Mouse (Mus musculus): ENCODE measurements around the gene Alpk3.
"Not testable (repeated sequence)": the region's sequence is repeated elsewhere in the genome, so short reads cannot be mapped to it uniquely, and the experiment has no call there.

The Alpk3 gene

DNA sequence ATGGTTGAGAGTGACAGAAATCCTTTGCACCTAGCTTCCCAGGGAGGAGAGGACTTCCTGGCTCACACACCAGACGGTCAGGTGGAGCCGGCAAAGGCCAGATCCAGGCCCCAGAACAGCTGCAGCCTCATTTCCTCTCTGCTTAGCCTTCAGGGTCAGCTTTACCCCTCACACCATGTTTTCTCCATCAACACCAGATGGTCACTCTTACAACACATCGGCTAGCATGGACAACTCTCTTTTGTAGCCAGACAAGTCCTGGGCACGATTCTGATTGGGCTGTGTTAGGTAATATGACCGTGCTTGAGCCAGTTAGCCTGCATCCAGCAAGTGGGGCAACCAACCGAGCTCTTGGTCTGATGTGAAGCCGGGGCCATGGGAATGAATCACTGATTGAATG lies 74.5 kb downstream of the Alpk3 start:
- DNase-seq (ENCODE audit: low read depth, low spot score): no peak

DNA sequence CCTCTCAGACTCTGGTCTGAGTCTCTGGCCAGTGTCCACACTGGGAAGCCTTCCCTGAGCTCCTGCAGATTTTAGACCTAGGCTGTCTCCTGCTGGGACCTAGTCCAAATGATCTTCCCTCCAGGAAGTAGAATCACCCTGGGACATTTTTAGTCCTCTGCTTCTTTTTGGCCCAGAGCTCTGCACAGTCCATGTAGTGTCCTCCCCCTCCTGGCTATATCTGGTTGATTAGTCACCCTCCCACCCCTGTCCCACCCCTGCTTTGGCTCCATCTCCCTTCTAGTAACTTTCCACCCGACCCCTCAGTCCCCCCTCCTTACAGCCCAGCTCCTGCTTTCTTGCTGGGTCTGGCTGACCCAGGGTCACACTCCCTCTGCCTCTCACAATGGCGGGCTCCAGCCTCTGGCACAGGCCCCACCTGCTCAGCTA lies 75.5 kb downstream of the Alpk3 start:
- DNase-seq (ENCODE audit: low read depth, low spot score): no peak

DNA sequence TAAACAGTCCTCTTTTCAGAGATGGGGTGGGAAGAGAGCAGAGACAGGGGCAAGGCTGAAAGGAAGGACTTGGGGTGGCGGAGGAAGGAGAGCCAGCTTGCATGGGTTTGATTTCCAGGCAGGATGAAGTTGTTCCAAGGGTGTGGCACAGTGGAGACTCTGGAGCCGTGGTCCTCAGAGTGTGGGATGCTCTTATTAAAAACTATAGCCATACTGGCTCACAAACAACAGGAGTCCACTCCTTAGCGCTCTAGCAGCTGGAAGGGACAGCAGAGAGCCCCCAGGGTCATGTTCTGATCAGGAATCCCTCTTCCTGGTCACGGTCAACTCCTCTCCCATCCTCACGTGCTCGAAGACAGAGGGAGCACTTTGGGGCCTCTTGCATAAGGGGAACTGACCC lies 76.0 kb downstream of the Alpk3 start:
- no peak for DNase-seq (ENCODE audit: low read depth, low spot score)

DNA sequence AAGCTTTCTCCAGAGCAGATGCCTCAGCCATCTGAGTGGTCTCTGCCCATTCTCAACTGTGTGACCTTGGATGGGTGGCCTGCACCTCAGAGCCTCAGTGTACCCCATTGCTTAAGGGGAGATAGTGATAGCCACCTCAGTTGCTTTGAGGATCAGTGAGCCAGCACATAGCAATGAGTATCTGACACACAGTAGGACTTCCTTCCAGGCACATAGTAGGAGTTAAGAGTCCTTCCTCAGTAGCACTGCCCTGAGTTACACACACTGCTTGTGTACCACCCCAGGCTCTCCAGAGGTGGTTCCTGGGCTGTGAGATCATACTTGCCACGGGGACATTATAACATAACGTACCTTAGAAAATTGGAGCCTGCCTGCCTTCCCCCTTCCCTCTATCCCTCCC lies 76.5 kb downstream of the Alpk3 start:
- DNase-seq (ENCODE audit: low read depth, low spot score): no peak

DNA sequence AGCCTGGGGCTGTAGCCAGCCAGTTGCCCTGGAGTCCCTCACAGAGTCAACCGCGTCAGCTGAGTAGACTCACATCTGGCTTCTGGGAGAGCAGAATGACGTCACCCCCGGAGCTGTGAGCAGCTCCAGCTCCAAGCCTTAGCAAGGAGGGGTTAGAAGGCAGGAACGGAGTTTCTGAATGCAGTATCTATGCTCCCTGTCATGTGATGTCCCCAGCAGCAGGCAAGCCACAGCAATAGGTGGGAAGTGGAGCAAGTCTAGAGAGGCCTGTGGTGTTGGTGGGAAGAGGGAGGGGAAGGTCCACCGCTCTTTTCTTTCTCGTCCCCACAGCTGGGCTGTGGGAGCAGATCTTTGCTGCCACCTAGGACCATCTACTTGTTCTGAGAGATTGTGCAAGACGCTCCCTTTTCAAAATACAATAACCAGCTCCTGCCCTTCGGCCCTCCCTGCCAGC lies 77.2 kb downstream of the Alpk3 start:
- DNase-seq (ENCODE audit: low read depth, low spot score): no peak

DNA sequence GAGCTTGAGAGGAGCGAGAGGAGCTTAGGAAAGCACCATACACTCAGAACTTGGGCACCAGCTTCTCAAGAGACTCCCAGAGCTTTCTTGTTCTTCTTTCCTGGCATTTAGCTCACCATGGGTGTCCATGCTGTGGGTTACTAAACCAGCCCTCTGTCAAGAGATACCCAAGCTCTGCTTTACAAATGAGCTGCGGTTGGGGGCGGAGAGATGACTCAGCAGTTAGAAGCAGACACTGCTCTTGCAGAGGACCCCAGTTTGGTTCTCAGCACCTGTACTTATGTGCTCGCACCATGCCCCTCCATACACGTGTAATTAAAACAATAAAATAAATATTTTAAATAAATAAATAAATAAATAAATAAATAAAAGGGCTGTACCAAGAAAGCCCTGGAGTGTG lies 79.9 kb downstream of the Alpk3 start:
- no peak for DNase-seq (ENCODE audit: low read depth, low spot score)

DNA sequence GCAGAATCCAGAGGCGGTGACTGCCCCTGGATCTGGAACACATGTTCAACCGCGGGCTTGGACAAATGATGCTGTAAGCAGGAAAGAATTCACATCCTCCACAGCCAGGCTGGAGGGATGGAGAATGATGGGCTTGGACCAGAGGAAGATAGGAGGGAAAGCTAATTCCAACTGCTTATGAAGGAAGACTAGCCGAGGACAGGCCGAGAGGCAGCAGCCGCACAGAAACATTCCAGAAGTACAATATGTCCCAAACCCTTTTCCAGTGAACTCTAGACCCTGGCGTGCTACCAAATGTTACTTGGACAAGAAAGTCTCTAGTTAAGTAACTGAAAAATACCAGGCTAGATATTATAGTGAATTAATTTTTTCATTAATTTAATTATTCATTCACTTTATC lies 81.7 kb downstream of the Alpk3 start:
- DNase-seq (ENCODE audit: low read depth, low spot score): no peak

DNA sequence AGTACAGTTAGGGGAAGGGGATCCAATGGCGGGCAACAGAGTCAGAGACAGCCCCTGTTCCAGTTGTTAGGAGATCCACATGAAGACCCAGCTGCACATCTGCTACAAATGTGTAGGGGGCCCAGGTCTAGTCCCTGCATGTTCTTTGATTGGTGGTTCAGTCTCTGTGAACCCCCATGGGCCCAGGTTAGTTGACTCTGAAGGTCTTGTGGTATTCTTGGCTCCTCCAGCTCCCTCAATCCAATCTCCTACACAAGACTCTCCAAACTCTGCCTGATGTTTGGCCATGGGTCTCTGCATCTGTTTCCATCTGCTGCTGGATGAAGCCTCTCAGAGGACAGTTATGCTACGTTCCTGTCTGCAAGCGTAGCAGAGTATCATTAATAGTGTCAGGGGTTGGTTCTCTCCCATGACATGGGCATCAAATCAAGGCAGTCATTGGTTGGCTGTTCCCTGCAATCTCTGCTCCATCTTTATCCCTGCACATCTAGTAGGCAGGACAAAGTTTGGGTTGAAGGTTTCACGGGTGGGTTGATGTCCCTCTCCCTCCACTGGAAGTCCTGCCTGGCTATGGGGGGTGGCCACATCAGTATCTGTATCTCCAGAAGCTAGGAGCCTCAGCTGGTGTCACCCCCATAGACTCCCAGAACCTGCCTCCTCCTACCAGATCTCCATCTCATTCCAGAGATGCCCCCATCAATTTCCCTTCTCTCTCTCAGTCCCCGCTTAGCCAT lies 82.4 kb downstream of the Alpk3 start:
- no peak for DNase-seq (ENCODE audit: low read depth, low spot score)

DNA sequence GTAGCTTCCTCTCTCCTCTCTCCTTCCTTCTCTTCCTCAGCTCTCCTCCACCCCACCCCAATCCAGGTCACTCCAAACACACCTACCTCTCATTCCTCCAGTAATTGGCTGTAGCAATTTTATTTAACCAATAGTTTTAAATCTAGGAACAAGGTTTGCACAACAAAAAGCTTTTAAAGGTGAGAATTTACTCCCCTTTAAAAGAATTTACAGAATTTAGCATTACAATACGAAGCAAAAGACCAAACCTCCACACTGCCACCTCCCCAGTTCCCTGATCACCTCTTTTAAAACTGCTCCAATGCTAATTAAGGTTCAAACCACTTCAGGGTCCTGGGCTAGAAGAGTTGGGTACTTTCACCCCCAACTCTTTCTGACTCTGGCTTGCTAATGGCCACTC lies 84.1 kb downstream of the Alpk3 start:
- no peak for DNase-seq (ENCODE audit: low read depth, low spot score)

DNA sequence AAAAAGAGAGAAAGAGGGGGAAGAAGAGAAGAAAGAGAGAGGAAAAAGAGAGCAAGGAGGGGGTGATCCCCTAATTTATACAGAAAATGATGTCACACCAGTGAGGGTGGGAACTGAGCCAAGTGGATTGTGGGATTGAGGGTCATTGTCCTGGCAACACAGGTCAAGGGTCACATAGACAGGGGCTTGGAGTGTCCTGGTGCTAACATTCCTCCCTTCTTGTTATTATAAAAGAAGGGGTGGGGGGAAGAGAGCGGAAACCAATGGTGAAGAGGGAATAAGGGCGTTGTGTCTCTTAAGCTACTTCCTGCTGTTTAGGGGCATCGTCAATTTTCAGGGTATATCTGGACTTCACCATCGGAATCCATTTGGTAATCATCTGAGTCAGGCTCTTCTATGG lies 85.7 kb downstream of the Alpk3 start:
- DNase-seq (ENCODE audit: low read depth, low spot score): not testable (repeated sequence)

DNA sequence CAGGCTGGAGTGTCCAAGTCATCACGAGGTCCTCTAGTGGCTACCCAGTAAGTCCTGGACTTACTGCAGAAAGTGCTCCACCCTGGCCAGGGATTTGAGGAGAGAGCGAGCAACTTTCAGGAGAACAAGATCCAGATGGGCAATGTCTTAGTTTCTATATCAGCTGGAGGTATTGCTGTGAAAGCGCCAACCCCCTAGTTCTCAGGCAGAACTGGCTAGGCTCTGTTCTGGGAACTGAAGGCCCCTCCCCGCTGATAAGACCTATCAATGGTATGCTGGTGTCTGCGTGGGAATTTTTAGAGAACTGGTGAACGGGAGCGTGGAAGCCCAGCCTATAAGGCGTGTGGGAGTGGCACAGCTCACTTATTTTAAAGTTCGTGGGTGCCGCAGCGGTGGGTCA lies 92.4 kb downstream of the Alpk3 start:
- DNase-seq (ENCODE audit: low read depth, low spot score): no peak

DNA sequence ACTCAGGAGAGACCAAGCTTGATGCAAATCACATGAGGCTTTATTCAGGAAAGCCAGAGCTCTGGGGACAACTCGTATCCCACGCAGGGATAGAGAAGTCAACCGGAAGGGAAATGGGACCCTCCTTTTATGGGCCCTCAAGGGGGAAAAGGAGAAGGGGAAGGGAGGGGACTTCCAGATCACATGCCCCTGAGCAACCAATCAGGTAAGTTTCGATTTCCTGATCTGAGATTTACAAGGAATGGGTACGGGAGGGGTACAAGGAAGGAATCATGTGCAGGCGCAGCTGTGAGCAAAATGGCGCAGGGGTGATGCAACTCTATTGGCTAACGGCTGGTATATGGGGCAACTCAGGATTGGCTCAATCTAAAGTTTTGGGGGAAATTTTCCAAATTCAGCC lies 93.8 kb downstream of the Alpk3 start:
- no peak for DNase-seq (ENCODE audit: low read depth, low spot score)

DNA sequence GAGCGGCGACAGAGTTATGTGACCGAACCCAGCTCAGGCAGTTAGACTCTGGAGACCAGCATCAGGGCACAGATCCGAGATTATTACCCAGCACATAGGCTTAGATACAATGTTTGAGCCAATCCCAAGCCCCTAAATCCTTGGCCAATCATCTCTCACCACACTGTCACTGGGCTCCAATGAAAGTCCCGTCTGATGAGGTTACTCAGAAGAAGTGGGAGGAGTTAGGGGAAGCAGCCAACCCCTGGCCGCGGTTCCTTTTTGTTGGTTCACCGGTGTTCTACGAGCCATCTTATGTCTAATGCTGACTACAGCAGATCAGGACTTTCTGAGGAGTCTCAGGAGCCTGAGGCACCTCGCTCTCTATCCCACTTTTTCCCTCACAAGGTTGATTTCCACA lies 94.9 kb downstream of the Alpk3 start:
- no peak for DNase-seq (ENCODE audit: low read depth, low spot score)

DNA sequence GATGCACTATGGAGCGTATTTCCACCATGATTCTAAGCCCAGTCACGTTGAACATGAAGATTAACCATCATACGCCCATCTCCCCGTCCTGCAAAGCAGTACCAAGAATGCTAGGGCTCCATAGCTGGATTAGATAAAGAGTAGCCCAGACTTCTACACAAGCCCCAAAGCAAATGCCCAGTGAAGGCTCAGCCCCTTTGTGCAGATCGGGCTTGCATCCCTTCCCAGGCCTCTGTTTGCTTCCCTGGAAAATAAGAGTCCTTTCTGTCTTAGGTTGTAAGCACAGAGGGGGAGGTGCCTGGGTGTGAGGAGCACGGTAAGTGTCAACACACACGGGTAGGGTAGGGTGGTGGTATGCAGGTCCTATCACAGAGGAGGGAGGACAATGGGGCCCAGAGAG lies 95.4 kb downstream of the Alpk3 start:
- no peak for DNase-seq (ENCODE audit: low read depth, low spot score)

DNA sequence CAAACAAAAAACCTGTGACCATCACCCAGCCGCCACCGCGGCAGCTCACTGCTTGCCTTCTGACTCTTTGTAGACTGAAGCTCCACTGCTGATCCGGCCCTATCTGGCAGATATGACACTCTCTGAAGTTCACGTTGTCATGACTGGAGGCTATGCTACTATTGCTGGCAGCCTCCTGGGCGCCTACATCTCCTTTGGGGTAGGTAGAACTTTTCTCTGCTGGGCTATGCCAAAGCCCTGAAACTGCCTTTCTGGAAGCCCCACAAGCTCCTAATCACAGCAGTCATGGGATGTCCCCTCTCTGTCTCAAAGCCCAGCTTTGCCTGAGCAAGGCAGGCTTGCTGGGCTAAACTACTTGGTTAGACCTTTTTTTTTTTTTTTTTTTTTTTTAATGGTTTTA lies 95.9 kb downstream of the Alpk3 start:
- DNase-seq (ENCODE audit: low read depth, low spot score): no peak

DNA sequence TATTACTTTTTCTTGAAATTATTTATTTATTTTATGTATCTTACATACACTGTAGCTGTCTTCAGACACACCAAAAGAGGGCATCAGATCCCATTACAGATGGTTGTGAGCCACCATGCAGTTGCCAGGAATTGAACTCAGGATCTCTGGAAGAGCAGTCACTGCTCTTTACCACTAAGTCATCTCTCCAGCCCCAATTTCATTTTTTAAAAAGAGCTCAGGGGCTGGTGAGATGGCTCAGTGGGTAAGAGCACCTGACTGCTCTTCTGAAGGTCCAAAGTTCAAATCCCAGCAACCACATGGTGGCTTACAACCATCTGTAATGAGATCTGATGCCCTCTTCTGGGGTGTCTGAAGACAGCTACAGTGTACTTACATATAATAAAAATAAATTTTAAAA lies 96.8 kb downstream of the Alpk3 start:
- not testable (repeated sequence) for DNase-seq (ENCODE audit: low read depth, low spot score)

DNA sequence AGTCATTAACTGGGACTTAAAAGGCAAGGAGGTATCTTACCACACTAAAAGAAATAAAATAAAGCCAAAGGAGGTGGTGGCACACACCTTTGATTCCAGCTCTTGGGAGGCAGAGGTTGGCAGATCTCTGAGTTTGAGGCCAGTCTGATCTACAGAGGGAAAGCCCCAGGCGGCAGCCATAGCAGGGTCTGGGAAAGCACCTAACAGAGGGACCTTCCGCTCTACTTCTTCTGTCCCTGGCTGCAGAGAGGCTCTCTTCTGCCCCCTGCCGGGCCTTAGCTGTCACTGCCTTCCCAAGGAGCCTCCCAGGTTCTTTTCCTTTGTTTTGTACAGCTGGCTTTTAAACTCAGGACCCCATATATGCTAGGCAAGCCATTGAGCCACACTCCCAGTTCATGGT lies 97.6 kb downstream of the Alpk3 start:
- no peak for DNase-seq (ENCODE audit: low read depth, low spot score)
